Mouse (Mus musculus): ENCODE data around the gene Krt19. TPM values are rescaled to one million over a fixed set of nuclear protein-coding genes. Genes with fewer than 3 reads are reported as not detected.

Krt19 gene
- polyA plus RNA-seq, 1 experiment = 13.0 TPM

DNA sequence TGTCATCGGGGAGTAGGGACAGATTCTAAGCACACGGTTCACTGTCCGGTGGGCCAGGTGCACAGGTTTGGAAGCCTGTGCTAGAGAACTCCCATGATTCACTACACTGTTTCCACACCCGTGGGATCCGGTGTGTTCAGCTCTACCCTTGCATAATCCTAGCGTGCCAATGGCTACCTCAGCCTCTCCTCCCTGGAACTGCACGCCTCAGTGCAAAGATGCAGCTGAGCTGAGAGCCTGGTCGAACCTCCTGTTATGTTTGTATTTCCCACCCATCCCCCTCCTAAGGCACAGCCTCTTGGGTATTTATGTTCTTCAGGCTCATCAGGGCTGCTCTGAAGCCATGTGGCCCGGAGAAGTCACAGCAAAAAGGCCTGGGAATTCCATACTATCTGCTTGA is 50.6 kb downstream of the Krt19 start:
- Histone ChIP-seq H3K36me3 (ENCODE audit: control insufficient read depth, insufficient read depth, low read length) (no peaks in the 10 kb centered on the region), H3K27me3 (ENCODE audit: control insufficient read depth, insufficient read depth, low read length) (no peaks in the 10 kb centered on the region), H3K4me3 (ENCODE audit: control insufficient read depth, insufficient read depth, low read length) (no peak overlapping the region), H3K4me1 (replicated peaks; ENCODE audit: control insufficient read depth, insufficient read depth, low read length) (no peaks in the 10 kb centered on the region), H3K27ac (ENCODE audit: control insufficient read depth, insufficient read depth, low read length) (no peak overlapping the region)
- WGBS = 79% methylated on average over 9 of the region's 9 CpGs
- TF ChIP-seq POLR2A (IDR thresholded peaks at IDR 0.05; ENCODE audit: control insufficient read depth, extremely low read depth, insufficient read depth, low read length, poor library complexity) (no peak), CTCF (IDR thresholded peaks at IDR 0.05; ENCODE audit: borderline replicate concordance, control insufficient read depth, extremely low read depth, insufficient read depth, low read length, poor library complexity) (no peak)
- no peak for DNase-seq

DNA sequence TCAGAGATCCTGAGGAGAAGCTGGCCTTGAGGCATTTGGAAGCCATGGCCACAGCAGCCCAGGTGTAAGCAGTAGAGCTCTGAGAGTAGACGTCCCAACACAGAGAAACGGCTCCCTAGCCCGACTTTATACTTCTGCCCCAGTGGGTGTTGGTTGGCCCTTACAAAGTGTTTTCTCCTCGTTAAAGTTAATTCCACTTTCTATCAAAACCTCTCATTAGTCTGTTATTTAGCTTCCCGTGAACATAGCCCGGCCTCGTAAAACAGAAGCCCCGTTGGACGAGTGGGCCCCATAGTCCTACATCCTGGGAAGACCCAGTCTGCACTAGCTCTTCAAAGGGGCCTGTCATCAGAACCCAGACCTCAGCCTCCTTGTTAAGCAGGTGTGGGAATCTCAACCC is 52.3 kb downstream of the Krt19 start, which contains the start of gene Krt35:
TSS of gene Krt35 (minus strand) at position 101 of the 400 bp plus-strand sequence.
- DNase-seq = no peak
- H3K27ac ChIP-seq (ENCODE audit: control insufficient read depth, insufficient read depth, low read length) = no peak within 1 kb of the TSS
- no peaks in the 10 kb centered on the region for H3K4me1 ChIP-seq (replicated peaks; ENCODE audit: control insufficient read depth, insufficient read depth, low read length)
- TF ChIP-seq POLR2A (IDR thresholded peaks at IDR 0.05; ENCODE audit: control insufficient read depth, extremely low read depth, insufficient read depth, low read length, poor library complexity) (no peak), CTCF (IDR thresholded peaks at IDR 0.05; ENCODE audit: borderline replicate concordance, control insufficient read depth, extremely low read depth, insufficient read depth, low read length, poor library complexity) (no peak)
- 91% methylated on average over 9 of the region's 9 CpGs for WGBS
- H3K36me3 ChIP-seq (ENCODE audit: control insufficient read depth, insufficient read depth, low read length) = no peaks in the 10 kb centered on the region
- H3K4me3 ChIP-seq (ENCODE audit: control insufficient read depth, insufficient read depth, low read length) = no peak within 1 kb of the TSS
- no peaks in the 10 kb centered on the region for H3K27me3 ChIP-seq (ENCODE audit: control insufficient read depth, insufficient read depth, low read length)

Other genes starting within 250 kb of the Krt19 start
- gene Krtap31-1, start 240.7 kb downstream of the Krt19 start, polyA plus RNA-seq (2012; rRNA removed) = 0.13 TPM in 1 of 2 replicates, not detected in the other
- gene Gm11565, start 233.9 kb downstream of the Krt19 start, polyA plus RNA-seq (2012; rRNA removed) = not detected in 2 replicates
- 0.11 TPM in 1 of 2 replicates, not detected in the other for gene Krtap31-2, start 212.4 kb downstream of the Krt19 start, polyA plus RNA-seq (2012; rRNA removed)
- gene Krtap9-5, start 200.2 kb downstream of the Krt19 start, polyA plus RNA-seq (2012; rRNA removed) = not detected in 2 replicates
- not detected in 2 replicates for gene Krtap29-1, start 169.6 kb downstream of the Krt19 start, polyA plus RNA-seq (2012; rRNA removed)
- not detected in 2 replicates for gene Krtap16-1, start 162.1 kb downstream of the Krt19 start, polyA plus RNA-seq (2012; rRNA removed)
- 0.31 and 0.43 TPM in 2 replicates for gene Krtap17-1, start 154.7 kb downstream of the Krt19 start, polyA plus RNA-seq (2012; rRNA removed)
- 0.11 and 0.14 TPM in 2 replicates for gene Krt33a, start 132.5 kb downstream of the Krt19 start, polyA plus RNA-seq (2012; rRNA removed)
- gene Krt33b, start 118.8 kb downstream of the Krt19 start, polyA plus RNA-seq (2012; rRNA removed) = 0.44 TPM in 1 of 2 replicates, not detected in the other
- gene Krt34, start 107.1 kb downstream of the Krt19 start, polyA plus RNA-seq (2012; rRNA removed) = not detected in 2 replicates
- 0.15 and 0.23 TPM in 2 replicates for gene Krt31, start 98.1 kb downstream of the Krt19 start, polyA plus RNA-seq (2012; rRNA removed)
- gene Krt32, start 60.4 kb downstream of the Krt19 start, polyA plus RNA-seq (2012; rRNA removed) = 0.18 and 0.30 TPM in 2 replicates
- 0.13 and 0.20 TPM in 2 replicates for gene Krt35, start 52.4 kb downstream of the Krt19 start, polyA plus RNA-seq (2012; rRNA removed)
- 0.79 and 0.90 TPM in 2 replicates for gene Krt36, start 43.0 kb downstream of the Krt19 start, polyA plus RNA-seq (2012; rRNA removed)
- 0.92 and 0.98 TPM in 2 replicates for gene Krt13, start 27.1 kb downstream of the Krt19 start, polyA plus RNA-seq (2012; rRNA removed)
- 0.85 and 1.1 TPM in 2 replicates for gene Krt15, start 12.7 kb downstream of the Krt19 start, polyA plus RNA-seq (2012; rRNA removed)
- 0.31 and 0.42 TPM in 2 replicates for gene Krt9, start 44.6 kb upstream of the Krt19 start, polyA plus RNA-seq (2012; rRNA removed)
- 59.7 and 80.7 TPM in 2 replicates for gene Krt14, start 58.9 kb upstream of the Krt19 start, polyA plus RNA-seq (2012; rRNA removed)
- gene Krt16, start 100.2 kb upstream of the Krt19 start, polyA plus RNA-seq (2012; rRNA removed) = 4.1 and 4.8 TPM in 2 replicates
- 238 and 276 TPM in 2 replicates for gene Krt17, start 112.4 kb upstream of the Krt19 start, polyA plus RNA-seq (2012; rRNA removed)
- 0.31 and 0.97 TPM in 2 replicates for gene Krt42, start 121.2 kb upstream of the Krt19 start, polyA plus RNA-seq (2012; rRNA removed)
- 117 and 131 TPM in 2 replicates for gene Eif1, start 171.2 kb upstream of the Krt19 start, polyA plus RNA-seq (2012; rRNA removed)
- 2.0 and 2.4 TPM in 2 replicates for gene Gast, start 185.7 kb upstream of the Krt19 start, polyA plus RNA-seq (2012; rRNA removed)
- gene Hap1, start 207.5 kb upstream of the Krt19 start, polyA plus RNA-seq (2012; rRNA removed) = 7.7 and 8.6 TPM in 2 replicates
- gene Jup, start 249.1 kb upstream of the Krt19 start, polyA plus RNA-seq (2012; rRNA removed) = 220 and 221 TPM in 2 replicates

All from thymus, adult 2 months (tissue).